Mouse (Mus musculus): ENCODE results near the gene Tcte3.
"Not testable (repeated sequence)": the region's sequence is repeated elsewhere in the genome, so short reads cannot be mapped to it uniquely, and the experiment has no call there.

Tcte3 gene

GRCm38 (mm10) chr17:15031414-15031813 is 9.9 kb downstream of the Tcte3 start:
- DNase-seq (ENCODE audit: low read depth, low spot score): not testable (repeated sequence)

DNA sequence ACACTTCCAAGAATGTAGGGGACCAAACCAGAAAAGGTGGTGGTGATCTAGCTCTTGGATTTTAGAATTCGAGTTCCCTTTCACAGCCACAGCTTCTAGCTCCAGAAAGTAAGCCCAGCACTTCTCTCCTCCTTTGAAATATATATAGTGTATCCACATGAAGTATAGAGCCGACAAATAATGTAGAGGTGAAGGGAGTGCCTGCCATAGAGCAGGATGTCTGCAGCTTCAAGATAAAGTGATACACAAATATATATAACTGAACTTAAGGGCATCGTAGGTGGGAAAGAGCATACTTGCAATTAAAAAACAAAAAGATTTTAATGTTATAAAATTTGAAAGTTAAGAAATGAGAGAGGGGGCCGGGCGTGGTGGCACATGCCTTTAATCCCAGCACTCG is 15.8 kb downstream of the Tcte3 start:
- not testable (repeated sequence) for DNase-seq (ENCODE audit: low read depth, low spot score)

- DNase-seq (ENCODE audit: low read depth, low spot score): not testable (repeated sequence)
These were observed 16.6 kb downstream of the Tcte3 start for GRCm38 (mm10) chr17:15024502-15025193.

DNA sequence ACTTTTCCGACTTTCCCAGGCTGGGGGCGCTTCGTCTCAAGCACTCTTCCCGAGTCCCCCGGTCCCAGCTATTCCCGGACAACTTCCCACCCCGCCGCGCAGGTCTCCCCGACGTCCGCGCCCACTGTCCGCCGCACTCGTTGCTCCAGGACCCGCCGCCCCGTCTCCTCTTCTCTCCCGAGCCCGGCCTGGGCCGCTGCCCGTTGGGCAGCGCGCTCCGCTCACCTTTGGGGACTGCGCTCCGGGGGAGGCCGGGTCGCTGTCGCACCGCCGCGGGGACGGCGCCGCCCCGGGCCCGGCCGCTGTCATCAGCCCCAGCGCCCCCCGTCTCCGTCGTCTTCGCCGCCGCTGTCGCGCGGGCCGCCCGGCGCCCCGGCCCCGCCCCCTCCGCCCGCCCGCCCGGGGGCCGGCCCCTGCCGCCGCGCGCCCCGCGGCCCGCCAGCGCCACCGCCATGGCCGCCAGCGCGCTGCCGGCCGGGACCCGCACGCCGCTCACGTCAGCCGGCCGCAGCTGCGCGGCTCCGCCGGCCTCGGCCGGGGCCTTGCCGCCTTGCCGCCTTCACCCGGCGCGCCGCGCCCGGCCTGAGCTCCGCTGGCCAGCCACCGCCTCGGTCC is 17.3 kb downstream of the Tcte3 start:
- not testable (repeated sequence) for DNase-seq (ENCODE audit: low read depth, low spot score)

GRCm38 (mm10) chr17:15021503-15022220 is 19.6 kb downstream of the Tcte3 start:
- DNase-seq (ENCODE audit: low read depth, low spot score): not testable (repeated sequence)

GRCm38 (mm10) chr17:15009706-15010413 is 31.4 kb downstream of the Tcte3 start, which contains the start of gene Gm3435:
Gene Gm3435 (plus strand): TSS chr17:15010176.
- DNase-seq (ENCODE audit: low read depth, low spot score): not testable (repeated sequence)

DNA sequence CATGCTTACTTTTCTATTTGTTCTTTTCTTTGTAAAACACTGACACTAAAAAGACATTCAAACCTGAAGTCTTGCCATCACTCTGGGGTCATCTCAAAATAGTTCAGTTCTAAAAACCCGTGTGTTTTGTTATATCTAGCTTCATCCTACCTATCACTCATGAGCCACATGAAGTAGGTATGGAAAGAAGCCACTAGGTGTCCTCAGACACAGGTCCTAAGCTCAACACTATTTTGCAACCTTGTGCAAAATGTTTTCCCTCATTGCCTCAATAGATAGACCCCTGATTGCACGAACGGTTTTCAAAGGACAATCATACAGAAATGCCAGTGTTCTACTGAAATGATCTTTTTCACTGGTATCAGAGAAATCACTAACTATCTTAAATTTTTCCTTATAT is 32.2 kb downstream of the Tcte3 start:
- not testable (repeated sequence) for DNase-seq (ENCODE audit: low read depth, low spot score)

DNA sequence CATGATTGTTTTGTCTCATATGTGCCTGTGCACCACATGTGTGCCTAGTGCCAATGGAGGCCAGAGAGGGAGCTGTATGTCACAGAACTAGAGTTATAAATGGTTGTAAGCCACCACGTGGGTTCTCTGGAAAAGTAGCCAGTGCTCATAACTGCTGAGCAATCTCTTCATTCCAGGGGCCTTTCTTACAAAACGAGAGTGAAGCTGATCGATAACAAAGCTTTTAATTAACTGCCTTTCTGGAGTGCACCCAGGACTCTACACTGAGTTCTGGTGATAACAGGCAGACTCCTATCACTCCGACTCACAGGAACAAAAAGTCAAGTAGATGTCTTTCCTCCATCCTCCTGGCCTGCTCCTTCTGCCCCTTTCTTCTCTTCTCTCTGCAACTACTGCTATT is 41.2 kb downstream of the Tcte3 start:
- DNase-seq (ENCODE audit: low read depth, low spot score): not testable (repeated sequence)

DNA sequence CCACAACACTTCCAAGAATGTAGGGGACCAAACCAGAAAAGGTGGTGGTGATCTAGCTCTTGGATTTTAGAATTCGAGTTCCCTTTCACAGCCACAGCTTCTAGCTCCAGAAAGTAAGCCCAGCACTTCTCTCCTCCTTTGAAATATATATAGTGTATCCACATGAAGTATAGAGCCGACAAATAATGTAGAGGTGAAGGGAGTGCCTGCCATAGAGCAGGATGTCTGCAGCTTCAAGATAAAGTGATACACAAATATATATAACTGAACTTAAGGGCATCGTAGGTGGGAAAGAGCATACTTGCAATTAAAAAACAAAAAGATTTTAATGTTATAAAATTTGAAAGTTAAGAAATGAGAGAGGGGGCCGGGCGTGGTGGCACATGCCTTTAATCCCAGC is 47.1 kb downstream of the Tcte3 start:
- DNase-seq (ENCODE audit: low read depth, low spot score): not testable (repeated sequence)

- not testable (repeated sequence) for DNase-seq (ENCODE audit: low read depth, low spot score)
These were observed 48.0 kb downstream of the Tcte3 start for GRCm38 (mm10) chr17:14993139-14993832.

- not testable (repeated sequence) for DNase-seq (ENCODE audit: low read depth, low spot score)
These were observed 48.7 kb downstream of the Tcte3 start for GRCm38 (mm10) chr17:14992522-14993138.

DNA sequence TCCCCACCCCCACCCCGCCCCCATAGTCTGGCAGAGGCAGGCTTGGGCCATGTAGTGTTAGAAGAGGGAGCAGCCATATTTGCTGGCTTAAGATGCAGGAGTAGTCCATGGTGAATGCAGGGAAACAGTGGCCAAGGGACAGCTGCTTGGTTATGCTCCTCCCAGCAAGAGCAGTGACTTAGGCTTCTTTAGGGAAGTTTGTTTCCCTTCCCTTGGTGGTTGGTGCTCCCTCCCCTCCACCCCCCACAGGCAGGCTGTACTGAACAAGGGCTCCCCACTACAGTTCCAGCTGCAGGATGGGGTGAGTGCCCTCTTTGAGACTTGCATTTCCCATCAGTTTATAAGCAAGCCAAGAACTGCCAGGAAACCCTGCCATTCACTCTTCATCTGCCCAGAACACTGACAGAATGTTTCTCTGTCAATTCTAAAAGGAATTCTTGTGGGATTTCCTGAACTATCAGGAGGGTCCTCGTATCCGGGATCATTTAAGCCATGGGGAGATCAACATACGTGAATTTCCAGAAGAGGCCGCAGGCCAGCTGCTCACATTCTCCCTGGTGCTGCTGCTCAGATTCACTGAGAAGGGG is 51.1 kb downstream of the Tcte3 start:
- not testable (repeated sequence) for DNase-seq (ENCODE audit: low read depth, low spot score)

GRCm38 (mm10) chr17:14978362-14979038 is 62.8 kb downstream of the Tcte3 start, which contains the start of the genes 9030025P20Rik and Gm3417:
Gene 9030025P20Rik (plus strand): TSS chr17:14978468.
Gene Gm3417 (minus strand): TSS chr17:14978790.
- DNase-seq (ENCODE audit: low read depth, low spot score): not testable (repeated sequence)

GRCm38 (mm10) chr17:14977718-14978361 is 63.4 kb downstream of the Tcte3 start:
- DNase-seq (ENCODE audit: low read depth, low spot score): not testable (repeated sequence)
